ENCODE assay signal across 11 mouse cellular contexts in the genomic region with DNA sequence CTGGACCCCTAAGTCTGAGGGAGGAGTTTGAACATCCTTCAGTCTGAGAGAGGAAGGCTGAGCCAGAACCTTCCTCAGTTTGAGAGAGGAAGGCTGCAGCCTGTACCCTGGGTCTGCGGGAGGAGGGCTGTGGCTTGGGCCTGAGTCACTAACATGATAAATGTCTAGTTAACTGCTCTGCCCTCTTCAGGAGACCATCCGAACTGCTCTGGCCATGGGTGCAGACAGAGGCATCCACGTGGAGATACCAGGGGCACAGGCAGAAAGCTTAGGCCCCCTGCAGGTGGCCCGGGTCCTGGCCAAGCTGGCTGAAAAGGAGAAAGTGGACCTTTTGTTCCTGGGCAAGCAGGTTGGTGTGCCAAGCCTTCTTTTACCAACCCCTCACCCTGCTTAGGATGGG. TPM values are rescaled to one million over a fixed set of nuclear protein-coding genes. Genes with fewer than 3 reads are reported as not detected.
DNase-seq lines count a peak whose midpoint lies in the region.
"Had no signal": no experiment of that assay in that cellular context is flagged by ENCODE, and none has a peak within 500 bp of the region (broad histone marks: within the 10 kb centered on the region; RNA-seq: fewer than 3 reads in every experiment).

No protein-coding gene starts in this region.

- DNase-seq in layer of hippocampus, postnatal 10 days (ENCODE audit: low spot score in 2 of 2), result peak; percentile 44 to 48
- no peak for DNase-seq in layer of hippocampus, postnatal 25 days (ENCODE audit: extremely low spot score in 1 of 2, low spot score in 1 of 2)
- DNase-seq in ES-CJ7 (ENCODE audit: low read depth, low spot score), result peak; percentile 81
- peak; percentile 76 for DNase-seq in natural killer cell, adult 2 months (ENCODE audit: low spot score in 2 of 2)
- DNase-seq in left cerebral cortex, postnatal 10 days (ENCODE audit: extremely low spot score in 1 of 2, low spot score in 2 of 2), result no peak
- DNase-seq in right cerebral cortex, adult 18-20 months, result no peak
- DNase-seq in ovary, postnatal 14 days (ENCODE audit: low spot score), result no peak

- intact Hi-C loops in left cerebral cortex, postnatal 10 days (cut with DNase I), result no loop called here

- H3K4me1 ChIP-seq in brown adipose tissue, adult 24 weeks (ENCODE audit: control insufficient read depth, insufficient read depth, insufficient read length, low read length), result peaks cover 35% of the 10 kb centered on the region
- H3K4me1 ChIP-seq: hindbrain, embryonic 15.5 days; stomach, embryonic 15.5 days had no signal

- no peak overlapping the region for H3K4me3 ChIP-seq in brown adipose tissue, adult 24 weeks (ENCODE audit: insufficient read depth, low read depth, low read length)
- H3K4me3 ChIP-seq: hindbrain, embryonic 15.5 days; stomach, embryonic 15.5 days had no signal

- peak overlapping the region; percentile 59; the same call in 1 of the 2 replicates for H3K27ac ChIP-seq in brown adipose tissue, adult 24 weeks (replicated peaks; ENCODE audit: low read depth, low read length)
- H3K27ac ChIP-seq: hindbrain, embryonic 15.5 days; macrophage; stomach, embryonic 15.5 days had no signal

RNA-seq across cellular contexts. Expression of gene Gm45233, which starts 8.7 kb away (rescaled TPM):
- total RNA-seq in layer of hippocampus, postnatal 10 days (2021), result 1 to 10 TPM; 2.0 to 2.1 TPM
- total RNA-seq in layer of hippocampus, postnatal 25 days (2021), result 1 to 10 TPM in 1 of 2 experiments, not detected in 1; 1.6 TPM
- not detected in 2 replicates for polyA plus RNA-seq in brown adipose tissue, adult 24 weeks (2012; ENCODE audit: insufficient read depth, insufficient read length, missing spikeins)
- total RNA-seq in left cerebral cortex, postnatal 10 days (2021), result 1 to 10 TPM in 1 of 2 experiments, under 1 TPM in 1; 0.79 to 1.4 TPM
- polyA plus RNA-seq: macrophage had no signal

RNA-seq across cellular contexts. Expression of gene Etfb, which starts 8.7 kb away (rescaled TPM):
- total RNA-seq in layer of hippocampus, postnatal 10 days (2021), result 10 to 100 TPM; 61.8 to 68.0 TPM
- total RNA-seq in layer of hippocampus, postnatal 25 days (2021), result 10 to 100 TPM; 58.8 to 77.2 TPM
- 2,383 and 2,841 TPM in 2 replicates for polyA plus RNA-seq in brown adipose tissue, adult 24 weeks (2012; ENCODE audit: insufficient read depth, insufficient read length, missing spikeins)
- total RNA-seq in left cerebral cortex, postnatal 10 days (2021), result 10 to 100 TPM; 52.2 to 55.8 TPM

RNA-seq across cellular contexts. Expression of gene Vsig10l, which starts 10.3 kb away (rescaled TPM):
- total RNA-seq in layer of hippocampus, postnatal 10 days (2021), result 1 to 10 TPM; 3.6 to 5.5 TPM
- total RNA-seq in layer of hippocampus, postnatal 25 days (2021), result 1 to 10 TPM; 1.8 to 1.9 TPM
- 1.9 and 3.5 TPM in 2 replicates for polyA plus RNA-seq in brown adipose tissue, adult 24 weeks (2012; ENCODE audit: insufficient read depth, insufficient read length, missing spikeins)
- 1 to 10 TPM; 4.4 TPM for total RNA-seq in left cerebral cortex, postnatal 10 days (2021)

RNA-seq across cellular contexts. Expression of gene Cldnd2, which starts 12.0 kb away (rescaled TPM):
- not detected for total RNA-seq in layer of hippocampus, postnatal 10 days (2021)
- not detected for total RNA-seq in layer of hippocampus, postnatal 25 days (2021)
- polyA plus RNA-seq in brown adipose tissue, adult 24 weeks (2012; ENCODE audit: insufficient read depth, insufficient read length, missing spikeins), result not detected in 2 replicates
- not detected for total RNA-seq in left cerebral cortex, postnatal 10 days (2021)
- polyA plus RNA-seq: hindbrain, embryonic 15.5 days; macrophage; stomach, embryonic 15.5 days had no signal

RNA-seq across cellular contexts. Expression of gene Nkg7, which starts 15.7 kb away (rescaled TPM):
- total RNA-seq in layer of hippocampus, postnatal 10 days (2021), result not detected
- total RNA-seq in layer of hippocampus, postnatal 25 days (2021), result not detected
- 2.2 TPM in 1 of 2 replicates, not detected in the other for polyA plus RNA-seq in brown adipose tissue, adult 24 weeks (2012; ENCODE audit: insufficient read depth, insufficient read length, missing spikeins)
- not detected for total RNA-seq in left cerebral cortex, postnatal 10 days (2021)
- polyA plus RNA-seq: hindbrain, embryonic 15.5 days had no signal

Comparison
In these comparisons a context has a peak if more than half of its experiments do, and no peak if none do; other contexts are left out.
1. DNase-seq: peak in layer of hippocampus, postnatal 10 days (2 of 2), ES-CJ7 (single experiment) and natural killer cell, adult 2 months (2 of 2); none in layer of hippocampus, postnatal 25 days (0 of 2), left cerebral cortex, postnatal 10 days (0 of 2), right cerebral cortex, adult 18-20 months (single experiment) and ovary, postnatal 14 days (single experiment).